Mouse (Mus musculus) naive thymus-derived CD4-positive, alpha-beta T cell, adult 2 months (primary cell): ENCODE measurements around the gene 4930502E18Rik.
A peak's percentile ranks its signal among the peaks of the same experiment; 100 is the strongest.
"Not testable (repeated sequence)": the region's sequence is repeated elsewhere in the genome, so short reads cannot be mapped to it uniquely, and the experiment has no call there.

Experiments used
- DNase-seq: peaks from one replicate; pipeline ENCODE4 v3.0.0-alpha.2; 2011; ENCODE audit warnings: low read depth

The 4930502E18Rik gene

GRCm38 (mm10) chrX:53724596-53724995 is at the start of gene 4930502E18Rik:
TSS of gene 4930502E18Rik (plus strand) at chrX:53724826.
- no peak for DNase-seq

- DNase-seq = peak; percentile 7
Observed at GRCm38 (mm10) chrX:53676943-53677342, 47.7 kb upstream of the 4930502E18Rik start.

DNA sequence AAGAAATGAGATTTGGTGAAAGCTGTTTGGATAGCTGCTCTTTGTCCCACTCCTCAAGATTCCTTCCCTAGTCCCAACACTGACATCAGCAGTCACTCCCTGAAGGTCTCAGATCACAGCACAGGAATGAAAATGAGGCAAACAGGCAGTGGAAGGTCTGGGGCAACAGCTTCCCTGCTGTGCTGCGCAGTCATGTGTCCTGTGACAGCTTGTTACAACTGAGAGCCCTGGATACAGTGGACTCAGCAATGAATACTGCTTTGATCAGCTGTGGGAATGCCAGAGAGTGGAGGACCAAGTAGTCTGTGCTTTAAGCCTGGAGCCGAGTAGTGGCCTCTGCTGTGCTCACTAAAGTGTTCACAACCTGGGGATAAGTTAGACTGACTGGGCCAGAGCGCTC is 42.0 kb upstream of the 4930502E18Rik start:
- DNase-seq = not testable (repeated sequence)

GRCm38 (mm10) chrX:53684676-53685075 is 40.0 kb upstream of the 4930502E18Rik start:
- DNase-seq = not testable (repeated sequence)

DNA sequence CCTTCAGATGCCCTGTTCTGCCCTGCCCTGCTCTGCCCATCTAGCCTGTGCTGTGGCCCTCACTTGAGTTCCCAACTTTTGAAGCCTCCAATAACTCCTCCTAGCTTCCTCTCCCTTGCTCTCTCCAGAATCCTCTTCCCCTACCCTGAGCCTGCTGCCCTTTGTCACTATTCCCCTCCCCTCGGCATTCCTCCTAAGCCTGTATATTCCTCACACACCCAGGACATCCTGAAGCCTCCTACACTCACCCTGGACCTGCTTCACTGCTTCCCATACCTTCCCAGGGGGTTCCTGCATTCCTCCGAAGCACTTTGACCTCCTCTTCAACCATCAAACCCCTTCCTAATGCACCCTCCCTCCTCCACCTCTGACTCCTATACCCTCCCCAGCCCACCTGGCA is 32.6 kb upstream of the 4930502E18Rik start:
- no peak for DNase-seq

- DNase-seq = no peak
Observed at GRCm38 (mm10) chrX:53693141-53693540, 31.5 kb upstream of the 4930502E18Rik start.

DNA sequence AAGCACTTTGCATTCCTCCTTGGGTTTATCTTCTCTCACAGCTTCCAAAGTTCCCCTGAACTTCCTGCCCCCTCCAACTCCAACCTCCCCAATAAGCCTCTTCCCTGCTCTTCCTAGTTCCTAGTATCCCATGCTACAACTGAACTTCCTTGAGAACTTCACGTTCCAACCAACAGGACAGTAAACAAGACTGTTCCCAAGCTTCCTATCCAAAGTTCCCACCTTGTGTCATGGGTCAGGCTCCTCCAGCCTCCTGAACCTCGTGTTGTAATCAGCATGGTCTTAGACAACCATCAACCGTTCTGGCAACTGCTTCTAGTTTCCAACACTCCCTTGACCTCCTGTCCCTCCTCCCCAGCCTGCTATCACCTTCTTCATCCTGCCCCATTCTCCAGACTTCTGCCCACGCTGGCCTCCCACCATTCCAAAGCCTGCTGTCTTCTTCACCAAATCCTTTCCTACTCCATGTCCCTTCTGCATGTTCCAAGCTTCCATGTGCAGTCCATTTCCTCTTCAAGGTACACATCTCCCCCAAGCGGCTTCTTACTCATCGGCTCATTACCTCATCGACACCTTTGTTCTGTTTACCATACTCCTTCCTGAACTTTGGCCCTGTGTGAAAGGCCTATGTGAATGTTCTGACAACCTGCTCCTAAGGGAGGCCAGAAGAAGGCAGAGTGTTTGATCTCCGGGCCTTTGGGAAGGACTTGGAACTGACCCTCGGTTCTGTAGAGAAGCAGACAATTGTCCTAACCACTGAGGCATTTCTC is 30.4 kb upstream of the 4930502E18Rik start:
- DNase-seq = no peak

GRCm38 (mm10) chrX:53699225-53699624 is 25.4 kb upstream of the 4930502E18Rik start:
- DNase-seq = no peak

DNA sequence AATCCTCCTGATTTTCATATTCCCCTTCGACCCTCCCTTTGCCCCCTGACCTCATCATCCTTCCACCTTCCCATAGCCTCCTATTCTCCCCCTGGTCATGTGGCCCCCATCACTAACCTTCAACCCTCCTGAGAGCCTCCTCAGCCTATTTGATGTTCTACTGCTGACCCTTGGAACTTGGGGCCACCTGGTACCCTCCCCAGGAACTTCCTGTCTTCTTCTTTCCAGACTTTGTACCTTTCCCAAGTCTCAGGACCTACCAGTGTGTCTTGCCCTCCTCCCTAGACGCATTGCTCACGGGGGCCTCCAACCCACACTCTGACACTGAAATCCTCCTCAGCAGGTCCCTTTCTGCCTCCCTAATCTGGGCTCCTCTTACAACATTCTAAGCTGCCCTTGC is 22.0 kb upstream of the 4930502E18Rik start:
- DNase-seq = no peak

DNA sequence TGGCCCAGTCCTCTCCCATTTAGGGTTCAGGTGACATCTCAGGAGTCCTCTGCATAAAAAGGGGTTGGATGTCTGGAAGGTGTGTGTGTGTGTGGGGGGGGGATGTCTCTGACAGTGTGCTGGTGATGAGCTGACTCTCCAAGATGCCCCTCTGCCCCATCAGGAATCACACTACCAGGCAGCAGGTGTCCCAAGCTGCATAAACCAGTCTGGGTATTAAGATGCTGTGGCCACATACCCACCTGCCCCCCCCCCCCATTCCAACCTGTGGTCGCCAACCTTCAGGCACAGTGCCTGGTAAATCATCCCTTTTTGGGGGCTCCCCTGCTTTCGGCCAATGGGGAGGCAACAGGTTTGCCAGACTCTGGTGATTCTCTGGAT is 8.7 kb upstream of the 4930502E18Rik start:
- DNase-seq = no peak

- no peak for DNase-seq
Observed at GRCm38 (mm10) chrX:53716323-53717182, 8.1 kb upstream of the 4930502E18Rik start.

GRCm38 (mm10) chrX:53728967-53729366 is 4.3 kb downstream of the 4930502E18Rik start:
- no peak for DNase-seq

DNA sequence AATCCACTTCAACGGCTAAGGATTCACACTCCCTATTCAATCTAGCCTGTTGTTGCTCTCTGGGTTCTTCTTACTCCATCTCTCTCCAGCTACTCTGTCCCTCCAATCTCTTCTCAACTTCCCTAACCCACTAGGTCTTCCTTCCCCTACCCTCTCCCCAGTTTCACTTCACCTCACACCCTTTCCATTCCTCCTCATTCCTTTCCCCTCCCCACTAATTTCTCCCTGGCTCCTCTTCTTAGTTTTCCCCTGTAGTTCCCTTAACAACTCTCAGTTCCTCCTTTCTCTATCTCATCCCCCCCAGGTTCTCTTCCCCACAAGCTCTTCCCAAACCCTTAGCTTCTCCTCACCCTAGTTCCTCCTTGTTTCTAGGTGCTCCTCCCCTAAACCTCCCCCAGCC is 28.2 kb downstream of the 4930502E18Rik start:
- DNase-seq = no peak

- no peak for DNase-seq
Observed at GRCm38 (mm10) chrX:53757736-53758135, 33.1 kb downstream of the 4930502E18Rik start, which contains the start of gene 1700013H16Rik. TSS of gene 1700013H16Rik (minus strand) at chrX:53757831.

GRCm38 (mm10) chrX:53776276-53776675 is 51.6 kb downstream of the 4930502E18Rik start, which contains the start of gene Zfp36l3:
TSS of gene Zfp36l3 (minus strand) at chrX:53776394.
- DNase-seq = no peak
